Mouse (Mus musculus): ENCODE data around the gene Gjd2.

Gene Gjd2

DNA sequence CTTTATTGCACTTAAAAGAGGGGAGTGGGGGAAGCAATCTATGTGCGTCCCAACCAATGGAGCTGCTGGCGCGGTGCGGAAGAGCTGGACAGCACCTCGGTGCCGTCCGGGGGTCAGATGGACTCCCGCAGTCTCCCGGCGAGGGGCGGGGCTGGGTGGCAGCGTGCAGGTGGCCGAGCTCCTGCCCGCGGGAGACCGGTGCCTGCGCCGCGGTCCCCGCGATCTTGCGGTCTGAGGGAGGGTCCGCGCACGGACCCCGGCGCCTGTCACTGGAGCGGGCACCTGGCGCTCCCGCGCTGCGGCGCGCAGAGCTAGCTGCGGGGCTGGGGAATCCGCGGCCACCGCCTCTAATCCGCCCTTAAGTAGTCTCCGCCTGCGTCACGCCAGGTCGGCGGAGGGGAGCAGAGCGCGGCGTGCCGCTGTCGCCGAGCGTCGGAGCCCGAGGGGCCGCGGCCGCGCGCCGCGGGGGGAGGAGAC is at the start of gene Gjd2:
Gene Gjd2 (minus strand): TSS at position 325 of the 477 bp plus-strand sequence.
- TF ChIP-seq POU5F1 (IDR thresholded peaks at IDR 0.05; ENCODE audit: borderline replicate concordance, low read length) (no peak), CTCF (conservative IDR thresholded peaks at IDR 0.05; ENCODE audit: low read length) (no peak), NANOG (IDR thresholded peaks at IDR 0.05; ENCODE audit: borderline replicate concordance, low read length) (no peak)

DNA sequence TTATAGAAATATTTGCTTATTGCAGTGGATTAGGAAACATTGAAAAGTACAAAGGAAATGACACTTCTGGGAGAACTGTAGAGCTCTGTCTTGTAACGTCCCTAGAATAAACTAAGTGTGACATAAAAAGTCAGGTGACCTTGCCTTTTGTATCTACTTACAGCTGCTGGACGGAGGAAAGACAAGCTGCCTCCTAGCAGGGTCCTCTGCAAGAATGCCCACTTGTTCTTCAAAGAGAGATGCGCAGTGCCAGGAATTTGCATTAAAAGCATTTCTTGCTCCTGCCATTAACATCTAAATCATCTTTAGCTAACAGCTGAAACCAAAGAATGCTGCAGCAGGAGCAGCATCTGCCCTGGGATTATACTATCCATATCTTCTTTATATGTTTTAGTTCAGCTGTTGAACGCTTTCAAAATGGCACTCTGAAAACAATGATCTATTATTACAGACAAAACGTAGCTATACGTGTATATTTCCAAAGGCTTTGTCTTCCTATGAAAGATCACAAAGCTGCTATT is 46.7 kb upstream of the Gjd2 start:
- H3K9me3 ChIP-seq (ENCODE audit: low read length), result no peaks in the 10 kb centered on the region
- H3K27me3 ChIP-seq (ENCODE audit: insufficient read depth, low read length), result no peaks in the 10 kb centered on the region

More for the DNA sequence above, at the start of gene Gjd2:
- Histone ChIP-seq H3K27me3 (ENCODE audit: insufficient read depth, low read length) (peaks cover 42% of the 10 kb centered on the region), H3K4me1 (replicated peaks; ENCODE audit: low read depth, low read length) (peaks cover 16% of the 10 kb centered on the region), H3K4me3 (replicated peaks; ENCODE audit: low read length) (peak within 1 kb of the TSS; percentile 84), H3K36me3 (ENCODE audit: insufficient read depth, low read length) (no peaks in the 10 kb centered on the region), H3K9me3 (ENCODE audit: low read length) (no peaks in the 10 kb centered on the region)

GRCm38 (mm10) chr2:114059608-114060007 is 46.2 kb upstream of the Gjd2 start:
- no peak overlapping the region for H3K4me3 ChIP-seq (replicated peaks; ENCODE audit: low read length)
- no peaks in the 10 kb centered on the region for H3K9me3 ChIP-seq (ENCODE audit: low read length)
- H3K4me1 ChIP-seq (replicated peaks; ENCODE audit: low read depth, low read length), result peaks cover 36% of the 10 kb centered on the region
- TF ChIP-seq NANOG (IDR thresholded peaks at IDR 0.05; ENCODE audit: borderline replicate concordance, low read length) (no peak), POU5F1 (IDR thresholded peaks at IDR 0.05; ENCODE audit: borderline replicate concordance, low read length) (no peak), CTCF (conservative IDR thresholded peaks at IDR 0.05; ENCODE audit: low read length) (no peak)
- H3K36me3 ChIP-seq (ENCODE audit: insufficient read depth, low read length), result no peaks in the 10 kb centered on the region
- H3K27me3 ChIP-seq (ENCODE audit: insufficient read depth, low read length), result no peaks in the 10 kb centered on the region

More for the DNA sequence above, 46.7 kb upstream of the Gjd2 start:
- H3K4me3 ChIP-seq (replicated peaks; ENCODE audit: low read length), result no peak overlapping the region
- H3K36me3 ChIP-seq (ENCODE audit: insufficient read depth, low read length), result no peaks in the 10 kb centered on the region
- TF ChIP-seq POU5F1 (IDR thresholded peaks at IDR 0.05; ENCODE audit: borderline replicate concordance, low read length) (no peak), CTCF (conservative IDR thresholded peaks at IDR 0.05; ENCODE audit: low read length) (no peak), NANOG (IDR thresholded peaks at IDR 0.05; ENCODE audit: borderline replicate concordance, low read length) (no peak)
- H3K4me1 ChIP-seq (replicated peaks; ENCODE audit: low read depth, low read length), result peaks cover 36% of the 10 kb centered on the region

DNA sequence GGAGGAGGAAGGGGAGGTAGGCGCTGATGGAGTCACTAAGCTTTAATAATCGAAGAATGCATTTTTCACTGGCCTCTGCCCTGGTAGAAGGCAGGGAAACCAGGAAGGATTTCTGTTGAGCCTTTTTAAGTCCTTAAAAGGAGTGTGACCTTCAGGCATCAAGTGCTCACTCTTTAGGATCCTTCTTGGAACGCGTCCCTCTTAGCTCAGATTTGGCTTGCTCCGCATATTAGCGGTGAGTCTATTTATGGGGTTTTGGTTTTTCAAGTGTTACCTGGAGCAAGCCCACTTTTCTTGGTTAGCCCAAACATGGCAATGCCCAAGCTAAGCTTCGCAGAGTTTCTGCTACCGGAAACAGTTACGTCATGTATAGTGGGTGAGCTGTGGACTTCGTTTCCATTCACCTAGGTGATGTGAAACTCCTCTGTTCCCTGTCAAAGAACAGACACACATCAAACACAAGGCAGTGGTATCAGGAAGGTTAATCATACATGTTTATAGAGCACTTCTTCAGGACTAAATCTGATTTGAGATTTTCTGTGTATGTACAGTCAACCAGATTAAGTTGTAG is 44.9 kb upstream of the Gjd2 start:
- H3K36me3 ChIP-seq (ENCODE audit: insufficient read depth, low read length), result no peaks in the 10 kb centered on the region
- no peak for TF ChIP-seq NANOG (IDR thresholded peaks at IDR 0.05; ENCODE audit: borderline replicate concordance, low read length)
- TF ChIP-seq POU5F1 (IDR thresholded peaks at IDR 0.05; ENCODE audit: borderline replicate concordance, low read length), result no peak
- no peak for TF ChIP-seq CTCF (conservative IDR thresholded peaks at IDR 0.05; ENCODE audit: low read length)

GRCm38 (mm10) chr2:114057303-114057853 is 44.0 kb upstream of the Gjd2 start:
- Histone ChIP-seq H3K27me3 (ENCODE audit: insufficient read depth, low read length) (no peaks in the 10 kb centered on the region), H3K9me3 (ENCODE audit: low read length) (no peaks in the 10 kb centered on the region), H3K4me1 (replicated peaks; ENCODE audit: low read depth, low read length) (peaks cover 26% of the 10 kb centered on the region), H3K4me3 (replicated peaks; ENCODE audit: low read length) (peak overlapping the region; percentile 49), H3K36me3 (ENCODE audit: insufficient read depth, low read length) (no peaks in the 10 kb centered on the region)
- TF ChIP-seq POU5F1 (IDR thresholded peaks at IDR 0.05; ENCODE audit: borderline replicate concordance, low read length) (no peak), CTCF (conservative IDR thresholded peaks at IDR 0.05; ENCODE audit: low read length) (no peak), NANOG (IDR thresholded peaks at IDR 0.05; ENCODE audit: borderline replicate concordance, low read length) (no peak)

More for the DNA sequence above, 44.9 kb upstream of the Gjd2 start:
- H3K27me3 ChIP-seq (ENCODE audit: insufficient read depth, low read length), result no peaks in the 10 kb centered on the region
- no peak overlapping the region for H3K4me3 ChIP-seq (replicated peaks; ENCODE audit: low read length)
- H3K9me3 ChIP-seq (ENCODE audit: low read length), result no peaks in the 10 kb centered on the region
- peaks cover 26% of the 10 kb centered on the region for H3K4me1 ChIP-seq (replicated peaks; ENCODE audit: low read depth, low read length)

DNA sequence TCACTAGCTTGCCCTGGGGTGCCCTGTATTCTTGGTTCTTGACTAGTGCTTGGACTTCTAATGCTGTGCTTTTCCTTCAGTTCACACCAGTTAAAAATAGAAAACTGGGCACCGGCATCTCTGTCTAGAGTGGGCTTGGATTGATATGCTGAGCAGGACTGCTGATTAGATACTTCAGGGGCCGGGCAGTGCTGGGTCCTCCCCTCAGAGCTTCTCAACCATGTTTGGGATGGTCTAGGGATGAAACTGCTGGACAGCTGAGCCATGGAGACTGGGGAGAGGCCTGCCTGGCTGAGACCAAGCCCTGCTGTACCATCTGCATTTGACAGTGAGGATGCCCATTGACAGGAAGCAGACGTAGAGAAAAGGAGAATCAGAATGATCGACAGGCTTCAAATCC is 40.7 kb upstream of the Gjd2 start:
- Histone ChIP-seq H3K27me3 (ENCODE audit: insufficient read depth, low read length) (no peaks in the 10 kb centered on the region), H3K4me1 (replicated peaks; ENCODE audit: low read depth, low read length) (peaks cover 15% of the 10 kb centered on the region), H3K36me3 (ENCODE audit: insufficient read depth, low read length) (no peaks in the 10 kb centered on the region), H3K4me3 (replicated peaks; ENCODE audit: low read length) (no peak overlapping the region), H3K9me3 (ENCODE audit: low read length) (no peaks in the 10 kb centered on the region)
- TF ChIP-seq NANOG (IDR thresholded peaks at IDR 0.05; ENCODE audit: borderline replicate concordance, low read length) (no peak), POU5F1 (IDR thresholded peaks at IDR 0.05; ENCODE audit: borderline replicate concordance, low read length) (no peak), CTCF (conservative IDR thresholded peaks at IDR 0.05; ENCODE audit: low read length) (no peak)

- TF ChIP-seq NANOG (IDR thresholded peaks at IDR 0.05; ENCODE audit: borderline replicate concordance, low read length), result no peak
- no peak for TF ChIP-seq CTCF (conservative IDR thresholded peaks at IDR 0.05; ENCODE audit: low read length)
- no peak for TF ChIP-seq POU5F1 (IDR thresholded peaks at IDR 0.05; ENCODE audit: borderline replicate concordance, low read length)
- Histone ChIP-seq H3K9me3 (ENCODE audit: low read length) (no peaks in the 10 kb centered on the region), H3K4me1 (replicated peaks; ENCODE audit: low read depth, low read length) (peaks cover 10% of the 10 kb centered on the region), H3K27me3 (ENCODE audit: insufficient read depth, low read length) (no peaks in the 10 kb centered on the region), H3K4me3 (replicated peaks; ENCODE audit: low read length) (no peak within 1 kb of the TSS), H3K36me3 (ENCODE audit: insufficient read depth, low read length) (no peaks in the 10 kb centered on the region)
These were observed 39.5 kb upstream of the Gjd2 start, which contains the start of gene Actc1 for GRCm38 (mm10) chr2:114052696-114053598. TSS of gene Actc1 (minus strand) at chr2:114053548.

DNA sequence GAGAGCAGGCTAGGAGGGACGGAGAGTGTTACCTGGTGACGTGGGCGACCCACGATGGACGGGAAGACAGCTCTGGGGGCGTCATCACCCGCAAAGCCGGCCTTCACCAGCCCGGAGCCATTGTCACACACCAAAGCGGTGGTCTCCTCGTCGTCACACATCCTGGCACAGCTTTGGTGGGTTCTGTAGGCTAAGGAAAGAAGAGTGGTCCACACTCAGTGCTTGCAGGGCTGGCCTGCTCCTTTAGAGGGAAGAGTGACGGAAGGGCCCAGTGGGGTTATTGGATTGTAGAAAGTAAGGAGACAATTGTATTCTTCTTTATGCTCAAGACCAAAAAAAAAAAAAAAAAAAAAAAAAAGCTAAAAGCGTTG is 38.4 kb upstream of the Gjd2 start:
- no peaks in the 10 kb centered on the region for H3K36me3 ChIP-seq (ENCODE audit: insufficient read depth, low read length)
- no peaks in the 10 kb centered on the region for H3K9me3 ChIP-seq (ENCODE audit: low read length)
- no peak overlapping the region for H3K4me3 ChIP-seq (replicated peaks; ENCODE audit: low read length)
- no peak for TF ChIP-seq NANOG (IDR thresholded peaks at IDR 0.05; ENCODE audit: borderline replicate concordance, low read length)
- no peak for TF ChIP-seq CTCF (conservative IDR thresholded peaks at IDR 0.05; ENCODE audit: low read length)
- no peak for TF ChIP-seq POU5F1 (IDR thresholded peaks at IDR 0.05; ENCODE audit: borderline replicate concordance, low read length)
- no peaks in the 10 kb centered on the region for H3K27me3 ChIP-seq (ENCODE audit: insufficient read depth, low read length)
- 0 out of 2 replicates have a peak, but pooled peaks cover under 1% of the 10 kb centered on the region for H3K4me1 ChIP-seq (replicated peaks; ENCODE audit: low read depth, low read length)
